Mouse (Mus musculus) liver, embryonic 11.5 days (tissue): ENCODE results near the gene Cfap97. TPM values are rescaled to one million over a fixed set of nuclear protein-coding genes. Genes with fewer than 3 reads are reported as not detected.

ENCODE experiments used
- ATAC-seq: fragments of 200-750 bp; cut with Nextera tagmentation; replicated peaks from 2 replicates; pipeline ENCODE4 v1.8.0; 2017; ENCODE audit warnings: moderate number of reproducible peaks, mild to moderate bottlenecking, moderate TSS enrichment, moderate library complexity; ENCODE audit not compliant: low FRiP score
- DNase-seq: peaks from one replicate; pipeline ENCODE4 v3.0.0-alpha.2; 2017; ENCODE audit warnings: low spot score
- H3K27ac ChIP-seq: fragments of 300-500 bp; sonication (generic); 2 replicates; pipeline ENCODE4 v1.5.1; 2014; ENCODE audit warnings: mild to moderate bottlenecking, low read depth, low read length, control low read depth
- H3K27me3 ChIP-seq: fragments of 300-500 bp; sonication (generic); replicated peaks from 2 replicates; pipeline ENCODE4 v1.6.1; 2014; ENCODE audit warnings: low read length, mixed read lengths; ENCODE audit not compliant: control insufficient read depth, insufficient read depth
- H3K36me3 ChIP-seq: fragments of 300-500 bp; sonication (generic); 2 replicates; pipeline ENCODE4 v1.6.1; 2014; ENCODE audit warnings: mild to moderate bottlenecking, low read length, moderate library complexity, mixed read lengths; ENCODE audit not compliant: control insufficient read depth, insufficient read depth
- H3K4me1 ChIP-seq: fragments of 300-500 bp; sonication (generic); replicated peaks from 2 replicates; pipeline ENCODE4 v1.6.1; 2014; ENCODE audit warnings: low read length, mixed read lengths; ENCODE audit not compliant: control insufficient read depth, insufficient read depth
- H3K4me2 ChIP-seq: fragments of 300-500 bp; sonication (generic); 2 replicates; pipeline ENCODE4 v1.6.1; 2014; ENCODE audit warnings: mild to moderate bottlenecking, control low read depth, moderate library complexity
- H3K4me3 ChIP-seq: fragments of 300-500 bp; sonication (generic); 2 replicates; pipeline ENCODE4 v1.5.1; 2014; ENCODE audit warnings: low read depth, low read length, control low read depth
- H3K9ac ChIP-seq: fragments of 300-500 bp; sonication (generic); 2 replicates; pipeline ENCODE4 v1.6.1; 2014; ENCODE audit warnings: low read depth, low read length, control low read depth
- H3K9me3 ChIP-seq: fragments of 300-500 bp; sonication (generic); 2 replicates; pipeline ENCODE4 v1.6.1; 2016; ENCODE audit warnings: low read length, inconsistent platforms, mixed read lengths; ENCODE audit not compliant: control insufficient read depth
- WGBS: fragments of 180-500 bp; shearing (Covaris S2); extraction: QIAGEN DNeasy Blood & Tissue Kit; methylation state at CpG from one replicate; pipeline ENCODE4 v1.1.7; 2014; 5-methylcytosine and 5-hydroxymethylcytosine counted together
- polyA plus RNA-seq: library from polyadenylated mRNA; unstranded; fragments of >200 nt; fragmentation: Nextera tagmentation; extraction: Ambion mirVana; gene quantifications from 2 replicates; pipeline ENCODE4 v1.2.1, GENCODE M21; 2014

Gene Cfap97
- polyA plus RNA-seq, 1 experiment from 2014 or later, result 16.2 TPM

DNA sequence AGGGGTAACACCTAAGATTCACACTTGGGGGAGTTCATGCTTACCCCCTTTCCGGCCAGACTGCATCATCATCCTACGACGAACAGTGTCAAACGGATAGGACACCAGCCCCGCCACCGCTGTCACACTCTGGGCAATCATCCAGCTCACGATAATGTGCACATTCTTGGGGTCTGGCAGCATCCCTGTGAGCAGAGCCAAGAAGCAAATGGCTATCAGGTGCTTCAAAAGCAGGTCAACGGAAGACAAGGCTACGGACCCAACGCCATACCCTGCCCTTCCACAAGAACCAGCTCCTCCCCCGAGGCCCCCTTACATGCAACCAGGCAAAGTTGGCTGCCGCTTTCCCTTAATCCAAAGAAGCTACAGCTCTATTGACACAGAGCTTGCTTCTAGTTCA, 56.8 kb downstream of the Cfap97 start:
- 89% methylated on average over 12 of the region's 12 CpGs for WGBS
- no peaks in the 10 kb centered on the region for H3K27me3 ChIP-seq
- H3K4me3 ChIP-seq, result no peak overlapping the region
- H3K4me1 ChIP-seq, result peaks cover 21% of the 10 kb centered on the region
- ATAC-seq, result no peak
- peaks cover 34% of the 10 kb centered on the region for H3K36me3 ChIP-seq
- no peak overlapping the region for H3K27ac ChIP-seq
- H3K9ac ChIP-seq, result no peak overlapping the region
- no peaks in the 10 kb centered on the region for H3K9me3 ChIP-seq
- DNase-seq, result no peak
- no peak overlapping the region; the same call in 1 of the 2 replicates for H3K4me2 ChIP-seq

DNA sequence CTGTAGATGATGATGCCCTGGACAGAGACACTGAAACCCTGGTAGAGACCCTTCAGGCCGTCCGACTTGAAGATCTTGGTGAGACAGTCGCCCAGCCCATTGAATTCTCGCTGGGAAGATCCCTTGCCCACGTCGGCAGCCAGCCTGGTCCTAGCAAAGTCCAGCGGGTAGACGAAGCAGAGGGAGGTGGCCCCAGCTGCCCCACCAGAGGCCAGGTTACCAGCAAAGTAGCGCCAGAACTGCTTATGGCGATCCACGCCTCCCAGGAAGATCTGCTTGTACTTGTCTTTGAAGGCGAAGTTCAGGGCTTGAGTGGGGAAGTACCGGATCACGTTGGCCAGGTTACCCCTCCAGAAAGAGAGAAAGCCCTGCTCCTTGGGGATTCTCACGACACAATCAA, 57.5 kb downstream of the Cfap97 start:
- H3K4me3 ChIP-seq, result peak overlapping the region; percentile 5; the same call in 1 of the 2 replicates
- peaks cover 32% of the 10 kb centered on the region for H3K36me3 ChIP-seq
- DNase-seq, result no peak
- peak overlapping the region; percentile 87 for H3K4me2 ChIP-seq
- peaks cover 21% of the 10 kb centered on the region for H3K4me1 ChIP-seq
- 85% methylated on average over 15 of the region's 15 CpGs for WGBS
- H3K9ac ChIP-seq, result no peak overlapping the region
- no peaks in the 10 kb centered on the region for H3K9me3 ChIP-seq
- ATAC-seq, result no peak
- H3K27me3 ChIP-seq, result no peaks in the 10 kb centered on the region
- no peak overlapping the region for H3K27ac ChIP-seq

DNA sequence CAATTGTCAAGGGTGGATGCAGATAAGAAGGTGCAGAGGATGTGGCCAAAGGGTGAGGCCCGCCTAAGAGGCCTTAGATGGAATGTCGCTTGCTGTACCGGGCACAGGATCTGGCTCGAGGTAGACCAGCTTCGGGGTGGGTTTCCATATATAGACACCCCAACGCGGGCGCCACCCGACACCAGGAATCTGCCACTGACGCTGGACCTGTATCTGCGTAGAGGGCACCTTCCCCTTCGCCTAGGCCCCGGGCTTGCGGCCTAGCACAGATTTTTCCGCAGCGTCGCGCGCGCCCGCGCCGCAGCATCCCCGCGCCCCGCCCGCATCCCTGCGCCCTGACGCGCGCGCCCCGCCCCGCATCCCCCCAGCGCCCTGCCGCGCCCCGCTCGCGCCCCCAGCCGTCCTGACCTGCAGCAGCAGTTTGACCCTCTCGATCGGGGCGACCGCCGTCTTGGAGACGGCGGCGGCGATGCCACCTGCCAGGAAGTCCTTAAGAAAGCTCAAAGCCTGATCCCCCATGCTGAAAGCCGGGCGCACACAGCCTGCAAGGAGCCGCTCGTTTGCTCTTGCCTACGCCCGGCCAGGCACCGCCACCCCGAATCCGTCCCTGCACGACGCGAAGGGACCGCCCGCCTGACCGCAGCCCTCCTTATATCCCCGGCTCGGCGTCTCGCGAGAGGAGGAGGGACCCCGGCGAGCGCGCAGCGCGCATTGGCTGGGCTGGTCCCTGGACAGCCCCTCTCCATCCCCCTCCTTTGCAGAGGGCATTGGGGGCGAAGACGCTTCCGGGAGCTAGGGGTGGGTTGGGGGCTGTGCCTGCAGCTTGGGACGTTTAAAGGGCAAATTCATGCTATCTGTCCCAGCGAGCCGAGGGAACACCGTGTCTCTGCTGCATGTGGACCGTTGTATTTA, 59.1 kb downstream of the Cfap97 start, which contains the start of gene Slc25a4:
Gene Slc25a4, minus strand, starts transcription at position 881 of the 912 bp plus-strand sequence.
- peak within 1 kb of the TSS; percentile 72 for H3K27ac ChIP-seq
- H3K4me1 ChIP-seq, result peaks cover 21% of the 10 kb centered on the region

DNA sequence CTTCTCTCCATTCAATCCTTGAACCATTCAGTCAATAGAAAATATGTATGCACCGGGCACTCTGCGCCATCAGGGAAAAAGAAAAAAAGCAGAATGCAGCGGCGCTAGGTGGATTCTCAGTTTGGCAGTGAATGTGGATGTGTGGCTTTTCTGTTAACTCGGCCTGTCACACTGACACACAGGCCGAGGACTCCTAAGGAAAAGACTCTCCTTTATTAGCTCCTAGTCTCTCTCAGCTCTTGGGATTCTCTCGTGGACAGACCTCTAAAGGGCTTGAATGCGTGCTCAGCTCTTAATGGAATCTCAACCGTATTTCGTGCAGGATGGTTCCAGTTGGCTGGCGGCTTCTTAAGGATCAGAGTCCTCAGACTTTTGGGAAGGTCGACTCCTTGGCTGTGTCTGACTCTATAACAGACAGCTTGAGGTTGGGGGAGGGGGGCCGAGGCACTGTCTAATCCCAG, 60.1 kb downstream of the Cfap97 start:
- peak overlapping the region; percentile 87 for H3K4me2 ChIP-seq
- peak overlapping the region; percentile 65; the same call in 1 of the 2 replicates for H3K27ac ChIP-seq
- H3K36me3 ChIP-seq, result peaks cover 14% of the 10 kb centered on the region
- DNase-seq (no peak), ATAC-seq (no peak)
- H3K4me3 ChIP-seq, result peak overlapping the region; percentile 84
- H3K4me1 ChIP-seq, result peaks cover 21% of the 10 kb centered on the region
- no peaks in the 10 kb centered on the region for H3K27me3 ChIP-seq
- no peaks in the 10 kb centered on the region for H3K9me3 ChIP-seq
- WGBS, result 17% methylated on average over 13 of the region's 13 CpGs
- H3K9ac ChIP-seq, result peak overlapping the region; percentile 54

More for the DNA sequence above, 59.1 kb downstream of the Cfap97 start, which contains the start of gene Slc25a4:
- no peaks in the 10 kb centered on the region for H3K9me3 ChIP-seq
- no peaks in the 10 kb centered on the region for H3K27me3 ChIP-seq
- peaks cover 20% of the 10 kb centered on the region for H3K36me3 ChIP-seq
- peak within 1 kb of the TSS; percentile 87 for H3K4me2 ChIP-seq
- peak within 1 kb of the TSS; percentile 84 for H3K4me3 ChIP-seq
- ATAC-seq (peak; percentile 97), DNase-seq (peak; percentile 94)
- peak within 1 kb of the TSS; percentile 83 for H3K9ac ChIP-seq
- WGBS, result under 1% methylated on average over 83 of the region's 84 CpGs

DNA sequence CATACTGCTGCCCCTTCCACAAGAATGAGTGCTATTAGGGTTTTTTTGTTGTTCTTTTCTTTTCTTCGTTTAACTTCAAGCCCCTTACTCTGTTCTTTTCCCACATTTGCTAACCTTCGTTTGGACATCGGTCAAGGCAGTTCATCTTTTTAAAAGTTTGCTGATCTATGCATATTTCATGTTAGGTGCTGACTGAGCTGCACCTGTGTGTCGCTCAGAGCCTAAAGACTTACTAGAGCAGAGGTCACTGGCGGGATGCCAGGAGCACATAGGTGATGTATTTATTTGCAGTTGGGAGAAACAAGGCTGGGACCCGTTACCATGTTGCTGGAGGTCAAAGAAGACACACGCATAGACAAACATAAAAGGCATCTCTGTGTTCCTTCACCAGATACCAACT, 60.6 kb downstream of the Cfap97 start:
- Histone ChIP-seq H3K4me2 (peak overlapping the region; percentile 87; the same call in 1 of the 2 replicates), H3K4me1 (peaks cover 21% of the 10 kb centered on the region), H3K27me3 (no peaks in the 10 kb centered on the region), H3K9me3 (no peaks in the 10 kb centered on the region), H3K36me3 (peaks cover 11% of the 10 kb centered on the region), H3K9ac (no peak overlapping the region), H3K27ac (no peak overlapping the region), H3K4me3 (no peak overlapping the region)
- ATAC-seq (no peak), DNase-seq (no peak)
- 63% methylated on average over 7 of the region's 7 CpGs for WGBS

DNA sequence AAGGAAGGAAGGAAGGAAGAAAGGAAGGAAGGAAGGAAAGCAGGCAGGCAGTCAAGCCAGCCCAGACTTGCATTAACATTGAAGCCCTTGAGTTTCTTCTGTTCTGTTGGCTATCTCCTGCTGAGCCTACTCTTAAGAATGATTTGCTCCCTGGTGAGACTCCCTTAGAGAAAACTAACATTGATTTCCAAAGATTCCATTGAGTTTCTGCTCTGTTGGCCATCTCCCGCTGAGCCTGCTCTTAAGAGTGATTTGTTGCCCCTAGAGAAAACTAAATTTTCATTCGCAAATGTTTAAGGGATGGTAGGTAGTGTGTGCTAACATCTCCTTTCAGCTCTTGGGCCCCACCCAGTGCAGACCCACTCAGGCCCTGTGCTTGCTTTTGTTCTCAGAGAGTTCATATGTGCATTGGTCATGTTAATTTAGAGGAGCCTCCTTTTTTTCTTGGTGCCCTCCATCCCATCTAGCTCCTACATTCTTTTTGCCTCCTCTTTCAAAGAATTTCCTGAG, 62.5 kb downstream of the Cfap97 start:
- peaks cover 21% of the 10 kb centered on the region for H3K4me1 ChIP-seq
- DNase-seq, result no peak
- H3K27me3 ChIP-seq, result no peaks in the 10 kb centered on the region
- no peak overlapping the region for H3K27ac ChIP-seq
- 54% methylated on average over 2 of the region's 2 CpGs for WGBS
- no peak for ATAC-seq
- no peak overlapping the region for H3K9ac ChIP-seq
- H3K36me3 ChIP-seq, result peaks cover 4% of the 10 kb centered on the region; the same call in 1 of the 2 replicates
- no peaks in the 10 kb centered on the region for H3K9me3 ChIP-seq
- no peak overlapping the region for H3K4me3 ChIP-seq
- no peak overlapping the region for H3K4me2 ChIP-seq

DNA sequence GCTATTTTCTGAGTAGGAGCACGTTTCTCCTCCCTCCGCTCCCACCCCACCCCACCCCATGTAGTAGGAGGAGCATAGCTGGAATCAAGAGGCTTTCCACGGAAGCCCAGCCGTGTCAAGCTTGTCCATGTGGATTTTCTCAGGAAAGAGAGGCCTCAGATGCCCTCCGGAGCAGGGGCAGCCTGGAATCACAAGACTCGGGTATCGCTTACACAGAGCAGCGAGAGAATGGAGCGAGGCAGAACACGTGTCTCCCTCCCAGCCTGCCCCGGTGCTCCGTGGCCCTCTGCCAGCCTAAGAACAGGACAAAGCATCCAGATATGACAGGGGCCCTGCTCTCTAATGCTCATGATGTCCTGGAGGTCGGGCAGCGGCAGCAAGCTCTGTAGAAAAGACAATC, 65.3 kb downstream of the Cfap97 start:
- WGBS, result 10% methylated on average over 14 of the region's 14 CpGs
- H3K27ac ChIP-seq, result no peak overlapping the region
- ATAC-seq (peak; percentile 71), DNase-seq (peak; percentile 54)
- H3K36me3 ChIP-seq, result no peaks in the 10 kb centered on the region
- 0 out of 2 replicates have a peak overlapping the region, but pooled peaks have one; percentile 23 for H3K9ac ChIP-seq
- peak overlapping the region; percentile 35 for H3K4me3 ChIP-seq
- no peaks in the 10 kb centered on the region for H3K9me3 ChIP-seq
- H3K4me2 ChIP-seq, result peak overlapping the region; percentile 49
- H3K4me1 ChIP-seq, result peaks cover 5% of the 10 kb centered on the region; the same call in 1 of the 2 replicates
- H3K27me3 ChIP-seq, result no peaks in the 10 kb centered on the region

DNA sequence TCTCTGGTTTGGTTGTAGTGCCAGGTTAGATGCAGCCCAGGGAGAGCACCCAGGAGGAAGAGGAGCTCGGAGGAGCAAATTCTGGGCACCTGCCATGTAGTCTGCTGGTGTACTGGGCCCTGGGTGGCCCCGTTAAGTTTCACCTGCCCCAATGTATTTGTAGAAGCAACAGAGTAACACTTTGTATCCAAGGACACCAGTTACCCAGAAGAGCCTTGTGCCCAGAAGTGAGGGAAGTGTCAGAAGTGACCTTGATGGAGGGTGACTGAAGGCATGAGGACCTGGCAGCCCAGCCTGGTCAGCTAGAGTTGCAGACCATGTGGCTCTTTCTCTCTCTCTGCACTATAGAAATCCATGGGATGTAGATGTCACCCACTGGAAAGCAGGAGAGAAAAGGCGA, 69.0 kb downstream of the Cfap97 start:
- H3K27ac ChIP-seq, result no peak overlapping the region
- H3K4me1 ChIP-seq, result no peaks in the 10 kb centered on the region
- no peaks in the 10 kb centered on the region for H3K27me3 ChIP-seq
- WGBS, result 64% methylated on average over 3 of the region's 3 CpGs
- DNase-seq, result no peak
- H3K9me3 ChIP-seq, result no peaks in the 10 kb centered on the region
- H3K4me3 ChIP-seq, result no peak overlapping the region
- no peak overlapping the region for H3K9ac ChIP-seq
- ATAC-seq, result no peak
- H3K4me2 ChIP-seq, result no peak overlapping the region
- no peaks in the 10 kb centered on the region for H3K36me3 ChIP-seq
